Mouse (Mus musculus) kidney, embryonic 14.5 days (tissue): ENCODE results near the gene Tmem45a2. TPM values are rescaled to one million over a fixed set of nuclear protein-coding genes. Genes with fewer than 3 reads are reported as not detected.

Experiments
- ATAC-seq: fragments of 200-750 bp; cut with Nextera tagmentation; 2 replicates; pipeline ENCODE4 v1.8.0; 2017; ENCODE audit warnings: moderate number of reproducible peaks, mild to moderate bottlenecking, moderate TSS enrichment, moderate library complexity; ENCODE audit not compliant: low FRiP score, low TSS enrichment
- H3K27ac ChIP-seq: fragments of 300-500 bp; sonication (generic); 2 replicates; pipeline ENCODE4 v1.5.1; 2014; ENCODE audit warnings: low read depth, mild to moderate bottlenecking, low read length, moderate library complexity, mixed read lengths
- H3K27me3 ChIP-seq: fragments of 300-500 bp; sonication (generic); 2 replicates; pipeline ENCODE4 v1.6.1; 2014; ENCODE audit warnings: mild to moderate bottlenecking, low read length; ENCODE audit not compliant: control insufficient read depth, insufficient read depth
- H3K36me3 ChIP-seq: fragments of 300-500 bp; sonication (generic); 2 replicates; pipeline ENCODE4 v1.6.1; 2014; ENCODE audit warnings: low read length, mixed read lengths; ENCODE audit not compliant: control insufficient read depth, insufficient read depth
- H3K4me1 ChIP-seq: fragments of 300-500 bp; sonication (generic); 2 replicates; pipeline ENCODE4 v1.6.1; 2014; ENCODE audit warnings: low read length, mixed read lengths; ENCODE audit not compliant: control insufficient read depth, insufficient read depth
- H3K4me2 ChIP-seq: fragments of 300-500 bp; sonication (generic); replicated peaks from 2 replicates; pipeline ENCODE4 v1.6.1; 2014; ENCODE audit warnings: low read depth, mild to moderate bottlenecking, low read length
- H3K4me3 ChIP-seq: fragments of 300-500 bp; sonication (generic); 2 replicates; pipeline ENCODE4 v1.5.1; 2014; ENCODE audit warnings: mild to moderate bottlenecking, low read length
- H3K9ac ChIP-seq: fragments of 300-500 bp; sonication (generic); 2 replicates; pipeline ENCODE4 v1.6.1; 2014; ENCODE audit warnings: low read depth, mild to moderate bottlenecking, low read length, moderate library complexity
- H3K9me3 ChIP-seq: fragments of 300-500 bp; sonication (generic); 2 replicates; pipeline ENCODE4 v1.6.1; 2016; ENCODE audit warnings: low read length; ENCODE audit not compliant: control insufficient read depth
- WGBS: fragments of 180-500 bp; shearing (Covaris S2); extraction: QIAGEN DNeasy Blood & Tissue Kit; methylation state at CpG from one replicate; pipeline ENCODE4 v1.1.7; 2014; 5-methylcytosine and 5-hydroxymethylcytosine counted together
- polyA plus RNA-seq: library from polyadenylated mRNA; unstranded; fragments of >200 nt; fragmentation: Nextera tagmentation; extraction: Ambion mirVana; gene quantifications from 2 replicates; pipeline ENCODE4 v1.2.1, GENCODE M21; 2014

Tmem45a2 gene
- polyA plus RNA-seq, result 0.19 TPM in 1 of 2 replicates, not detected in the other

GRCm38 (mm10) chr16:57071132-57071639 is at the start of gene Tmem45a2:
Tmem45a2 (minus strand) TSS chr16:57071372.
- Histone ChIP-seq H3K4me3 (no peak within 1 kb of the TSS), H3K4me2 (no peak within 1 kb of the TSS), H3K36me3 (no peaks in the 10 kb centered on the region), H3K9ac (no peak within 1 kb of the TSS), H3K4me1 (no peaks in the 10 kb centered on the region), H3K9me3 (no peaks in the 10 kb centered on the region), H3K27me3 (no peaks in the 10 kb centered on the region), H3K27ac (no peak within 1 kb of the TSS)
- ATAC-seq, result no peak
- 94% methylated on average over 5 of the region's 5 CpGs for WGBS

- Histone ChIP-seq H3K36me3 (no peaks in the 10 kb centered on the region), H3K4me1 (no peaks in the 10 kb centered on the region; the same call in 1 of the 2 replicates), H3K4me2 (no peak overlapping the region), H3K27me3 (no peaks in the 10 kb centered on the region), H3K4me3 (no peak overlapping the region), H3K9ac (no peak overlapping the region), H3K9me3 (no peaks in the 10 kb centered on the region), H3K27ac (no peak overlapping the region)
- ATAC-seq, result no peak
- WGBS, result 87% methylated on average over 2 of the region's 2 CpGs
These were observed 46.4 kb upstream of the Tmem45a2 start for GRCm38 (mm10) chr16:57117562-57117961.

- Histone ChIP-seq H3K27ac (no peak overlapping the region), H3K27me3 (no peaks in the 10 kb centered on the region), H3K9me3 (no peaks in the 10 kb centered on the region), H3K4me3 (no peak overlapping the region), H3K9ac (no peak overlapping the region), H3K36me3 (no peaks in the 10 kb centered on the region), H3K4me1 (no peaks in the 10 kb centered on the region), H3K4me2 (no peak overlapping the region)
- no peak for ATAC-seq
These were observed 44.9 kb upstream of the Tmem45a2 start for GRCm38 (mm10) chr16:57116066-57116465.

DNA sequence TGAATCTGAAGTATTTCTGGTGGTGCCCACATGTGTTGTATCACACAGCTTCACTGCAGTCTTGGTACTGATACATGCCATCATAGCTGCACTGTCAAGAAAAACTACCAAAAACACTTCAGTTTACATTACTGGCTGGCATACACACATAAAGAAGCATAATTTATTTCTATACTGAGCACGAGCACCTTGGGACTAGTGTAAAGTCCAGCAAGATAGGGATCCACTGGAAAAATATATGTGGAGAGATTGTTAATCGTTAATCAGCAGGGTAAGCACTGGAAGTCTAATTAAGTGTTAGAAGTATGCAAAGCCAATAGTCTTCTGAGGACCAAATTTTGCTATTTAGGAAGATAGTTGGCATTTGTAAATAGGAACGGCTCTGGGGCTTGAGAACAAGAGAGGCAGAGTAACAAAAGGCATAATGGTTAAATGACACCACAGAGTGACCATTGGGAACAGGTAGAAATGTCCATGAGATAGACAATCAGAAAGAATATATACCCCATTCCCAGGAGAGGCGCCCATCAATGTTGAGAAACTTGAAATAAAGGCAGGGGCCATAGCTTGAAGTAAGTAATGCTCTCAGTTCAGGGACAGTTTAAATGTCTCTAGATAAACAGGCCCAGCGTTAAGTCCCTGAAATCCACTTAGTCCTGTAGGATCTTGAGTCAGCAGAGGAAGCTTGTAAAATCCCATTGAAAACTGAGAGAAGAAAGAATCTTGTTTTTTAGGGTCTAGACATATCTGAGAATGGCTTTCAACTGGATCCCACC is 35.2 kb upstream of the Tmem45a2 start:
- 72% methylated on average over 5 of the region's 5 CpGs for WGBS
- Histone ChIP-seq H3K9me3 (no peaks in the 10 kb centered on the region), H3K4me3 (no peak overlapping the region), H3K27me3 (no peaks in the 10 kb centered on the region), H3K9ac (no peak overlapping the region), H3K36me3 (no peaks in the 10 kb centered on the region), H3K4me1 (no peaks in the 10 kb centered on the region), H3K27ac (no peak overlapping the region), H3K4me2 (no peak overlapping the region)
- no peak for ATAC-seq

DNA sequence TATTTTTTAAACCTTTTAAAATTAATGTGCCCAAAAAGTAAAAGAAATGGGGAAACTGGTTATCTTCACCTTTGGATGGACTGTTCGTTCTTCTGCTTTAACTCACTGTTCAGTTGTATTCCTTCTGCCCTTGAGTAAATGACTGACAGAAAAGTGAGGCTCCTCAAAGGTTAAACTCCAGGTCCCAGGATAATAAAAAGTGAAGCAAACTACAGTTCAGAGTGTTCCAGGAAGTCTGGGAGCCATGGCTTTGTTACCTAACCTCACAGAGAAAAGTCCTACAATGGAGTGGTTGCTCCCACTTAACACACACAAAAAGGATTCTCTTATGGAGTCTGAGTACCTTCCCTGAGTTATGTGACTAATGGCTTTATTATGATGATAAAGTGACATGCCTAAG is 30.0 kb upstream of the Tmem45a2 start:
- Histone ChIP-seq H3K36me3 (no peaks in the 10 kb centered on the region), H3K27ac (no peak overlapping the region), H3K4me2 (no peak overlapping the region), H3K27me3 (no peaks in the 10 kb centered on the region), H3K9me3 (no peaks in the 10 kb centered on the region), H3K4me1 (no peaks in the 10 kb centered on the region), H3K9ac (no peak overlapping the region), H3K4me3 (no peak overlapping the region)
- no peak for ATAC-seq
- 79% methylated on average over 1 of the region's 1 CpGs for WGBS

DNA sequence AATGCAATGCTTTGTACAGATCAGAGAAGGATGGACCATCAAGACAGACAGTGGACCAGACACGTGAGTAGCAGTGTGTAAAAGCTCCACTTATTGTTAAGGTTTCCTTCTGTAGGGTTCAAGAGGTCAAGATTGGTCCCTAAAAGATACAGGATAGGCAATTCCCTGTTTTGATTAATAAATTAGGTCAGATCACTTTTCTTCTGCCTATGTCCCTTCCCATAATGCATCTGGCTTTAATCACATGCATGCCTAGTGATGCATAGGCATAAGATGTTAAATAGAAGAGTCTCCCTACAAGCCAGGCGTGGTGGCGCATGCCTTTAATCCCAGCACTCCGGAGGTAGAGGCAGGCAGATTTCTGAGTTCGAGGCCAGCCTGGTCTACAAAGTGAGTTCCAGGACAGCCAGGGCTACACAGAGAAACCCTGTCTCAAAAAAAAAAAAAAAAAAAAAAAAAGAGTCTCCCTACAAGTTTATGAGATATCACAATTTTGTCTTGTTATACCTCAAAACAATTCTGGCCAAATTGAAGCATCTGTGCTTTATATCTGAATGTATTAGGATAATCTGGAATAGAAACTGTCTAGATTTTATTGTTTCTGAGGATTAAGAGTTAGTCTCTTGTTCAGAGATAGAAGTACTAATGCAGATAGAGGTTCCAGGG is 28.5 kb upstream of the Tmem45a2 start:
- Histone ChIP-seq H3K9me3 (no peaks in the 10 kb centered on the region), H3K27me3 (no peaks in the 10 kb centered on the region), H3K4me2 (no peak overlapping the region), H3K36me3 (no peaks in the 10 kb centered on the region), H3K4me1 (no peaks in the 10 kb centered on the region), H3K27ac (no peak overlapping the region), H3K9ac (no peak overlapping the region), H3K4me3 (no peak overlapping the region)
- ATAC-seq, result no peak
- WGBS, result 77% methylated on average over 4 of the region's 5 CpGs

- H3K4me2 ChIP-seq, result no peak overlapping the region
- H3K9me3 ChIP-seq, result no peaks in the 10 kb centered on the region
- H3K4me1 ChIP-seq, result no peaks in the 10 kb centered on the region
- no peak overlapping the region for H3K9ac ChIP-seq
- H3K27ac ChIP-seq, result no peak overlapping the region
- WGBS, result 52% methylated on average over 7 of the region's 7 CpGs
- H3K36me3 ChIP-seq, result no peaks in the 10 kb centered on the region
- H3K27me3 ChIP-seq, result no peaks in the 10 kb centered on the region
- no peak overlapping the region for H3K4me3 ChIP-seq
- ATAC-seq, result peak; percentile 62; the same call in 1 of the 2 replicates
These were observed 27.4 kb upstream of the Tmem45a2 start for GRCm38 (mm10) chr16:57098468-57099144.

DNA sequence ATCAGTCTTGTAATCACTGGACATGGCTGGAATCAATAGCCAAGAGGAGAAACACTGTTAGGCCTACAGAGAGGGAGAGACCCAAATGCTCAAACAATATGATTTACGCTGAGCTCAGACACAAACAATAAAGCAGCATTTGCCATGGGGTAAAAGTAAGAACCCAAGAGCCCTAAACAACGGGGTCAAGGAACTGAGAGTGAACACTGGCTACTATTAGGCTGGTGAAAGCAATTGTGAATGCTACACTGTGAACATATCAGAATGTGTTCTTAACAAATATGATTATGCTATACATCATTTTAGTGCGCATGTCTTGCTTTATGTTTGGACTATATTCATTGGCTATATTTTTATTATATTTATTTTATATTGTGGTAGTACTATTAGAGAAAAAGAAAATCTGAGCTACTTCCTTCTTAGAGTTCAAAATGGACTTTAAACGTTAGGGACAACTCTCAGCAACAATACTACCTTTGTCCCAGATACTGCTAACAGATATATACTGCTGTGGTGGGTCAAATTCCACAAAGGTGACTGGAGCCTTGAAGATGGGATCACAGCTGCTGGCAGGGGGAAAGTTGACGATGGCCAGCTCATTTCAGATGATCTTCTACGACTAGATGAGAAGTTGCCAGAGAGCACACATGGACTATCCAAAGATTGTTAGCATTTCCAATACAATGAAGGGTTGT is 21.9 kb upstream of the Tmem45a2 start:
- WGBS, result 67% methylated on average over 6 of the region's 6 CpGs
- no peak for ATAC-seq
- Histone ChIP-seq H3K9me3 (no peaks in the 10 kb centered on the region), H3K9ac (no peak overlapping the region), H3K4me1 (no peaks in the 10 kb centered on the region), H3K4me2 (no peak overlapping the region), H3K27ac (no peak overlapping the region), H3K36me3 (no peaks in the 10 kb centered on the region), H3K4me3 (no peak overlapping the region), H3K27me3 (no peaks in the 10 kb centered on the region)
